Mouse (Mus musculus): ENCODE data around the gene Khdc4. TPM values are rescaled to one million over a fixed set of nuclear protein-coding genes. Genes with fewer than 3 reads are reported as not detected.
A peak's percentile ranks its signal among the peaks of the same experiment; 100 is the strongest.

Gene Khdc4
- total RNA-seq (2022) = 10 to 100 TPM; 46.2 to 57.4 (median 51.3) TPM

DNA sequence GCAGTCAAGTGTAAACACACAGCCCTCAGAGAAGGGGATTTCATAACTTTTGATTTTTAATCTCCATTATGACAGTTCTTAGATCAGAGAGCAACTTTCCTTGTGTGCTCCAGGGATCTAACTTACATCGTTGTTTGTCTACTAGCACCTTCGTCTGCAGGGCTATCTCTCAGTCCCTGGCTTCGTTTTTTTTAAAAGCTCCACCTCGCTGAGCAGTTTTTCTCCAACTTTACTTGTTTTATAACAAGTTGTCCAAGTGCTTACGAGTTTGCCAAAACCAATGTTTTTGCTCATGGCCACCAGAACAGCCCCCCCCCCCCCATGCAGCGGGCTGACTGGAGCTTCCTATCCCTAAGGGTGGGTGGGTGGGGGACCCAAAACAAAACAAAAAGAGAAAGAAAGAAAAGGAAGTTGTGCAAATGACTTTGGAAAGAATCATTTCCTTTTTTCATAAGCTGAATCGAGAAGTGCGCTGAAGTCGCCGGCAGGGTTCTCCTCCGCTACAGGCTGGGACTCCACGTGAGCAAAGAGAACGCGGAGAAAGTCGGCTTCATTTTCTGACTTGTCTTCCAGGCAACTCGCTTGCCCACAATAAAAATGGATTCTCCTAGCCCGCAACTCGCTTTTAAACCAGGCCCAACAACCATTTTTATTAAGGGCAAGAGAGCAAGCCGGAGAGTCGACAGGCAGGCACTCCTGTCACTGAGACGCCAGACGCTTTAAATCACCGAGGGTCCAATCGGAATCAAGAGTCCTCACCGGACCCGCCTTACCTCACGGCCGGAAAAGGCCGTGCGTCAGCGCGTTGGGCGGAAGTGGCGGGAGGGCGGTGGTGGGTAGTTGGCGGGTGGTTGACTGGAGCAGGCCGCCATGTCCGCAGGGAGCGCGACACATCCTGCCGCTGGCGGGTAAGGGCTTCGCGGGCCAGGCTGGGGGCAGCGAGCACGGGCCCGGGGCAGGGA, at the start of gene Khdc4:
TSS of gene Khdc4 (plus strand) at position 824 of the 962 bp plus-strand sequence.
- DNase-seq (ENCODE audit: low spot score in 2 of 2) = peak; percentile 88 to 97

- DNase-seq (ENCODE audit: low spot score in 2 of 2) = no peak
Measured at GRCm38 (mm10) chr3:88636555-88636986, 49.0 kb upstream of the Khdc4 start.

- DNase-seq (ENCODE audit: low spot score in 2 of 2) = no peak
Measured at GRCm38 (mm10) chr3:88637134-88637533, 48.5 kb upstream of the Khdc4 start.

DNA sequence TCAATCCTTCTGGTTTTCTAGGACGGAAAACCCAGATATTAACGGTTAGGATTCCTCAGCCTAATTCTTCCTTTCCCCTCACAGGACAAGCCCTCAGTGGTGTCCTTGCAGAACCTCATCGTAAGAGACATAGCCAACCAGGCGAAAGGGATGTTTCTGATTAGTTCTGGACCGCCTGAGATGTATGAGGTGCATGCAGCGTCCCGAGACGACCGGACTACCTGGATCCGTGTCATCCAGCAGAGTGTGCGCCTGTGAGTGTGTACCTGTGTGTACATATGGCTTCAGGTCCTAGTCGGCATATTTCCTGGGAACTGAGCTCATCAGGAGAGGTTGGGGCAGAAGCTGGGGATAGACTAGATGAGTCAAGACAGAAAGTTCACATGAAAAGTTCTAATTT, 46.4 kb upstream of the Khdc4 start:
- DNase-seq (ENCODE audit: low spot score in 2 of 2) = no peak

DNA sequence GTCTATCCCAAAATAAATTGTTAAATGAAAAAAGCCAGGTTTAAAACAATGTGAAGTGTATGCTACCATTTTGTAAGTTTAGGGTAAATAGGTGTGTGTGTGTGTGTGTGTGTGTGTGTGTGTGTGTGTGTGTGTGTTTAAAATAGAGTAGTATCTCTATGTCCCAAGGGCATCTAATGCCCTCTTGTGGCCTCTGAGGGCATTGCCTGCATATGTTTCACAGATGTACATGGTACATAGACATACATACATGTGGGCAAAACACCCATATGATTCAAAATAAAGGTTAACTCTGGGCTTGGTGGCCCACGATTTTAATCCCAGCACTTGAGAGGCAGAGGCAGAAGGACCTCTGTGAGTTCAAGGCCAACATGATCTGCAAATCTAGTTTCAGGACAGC, 44.9 kb upstream of the Khdc4 start:
- no peak for DNase-seq (ENCODE audit: low spot score in 2 of 2)

GRCm38 (mm10) chr3:88643078-88643477, 42.5 kb upstream of the Khdc4 start:
- DNase-seq (ENCODE audit: low spot score in 2 of 2) = no peak

GRCm38 (mm10) chr3:88645937-88646336, 39.7 kb upstream of the Khdc4 start:
- DNase-seq (ENCODE audit: low spot score in 2 of 2) = no peak

DNA sequence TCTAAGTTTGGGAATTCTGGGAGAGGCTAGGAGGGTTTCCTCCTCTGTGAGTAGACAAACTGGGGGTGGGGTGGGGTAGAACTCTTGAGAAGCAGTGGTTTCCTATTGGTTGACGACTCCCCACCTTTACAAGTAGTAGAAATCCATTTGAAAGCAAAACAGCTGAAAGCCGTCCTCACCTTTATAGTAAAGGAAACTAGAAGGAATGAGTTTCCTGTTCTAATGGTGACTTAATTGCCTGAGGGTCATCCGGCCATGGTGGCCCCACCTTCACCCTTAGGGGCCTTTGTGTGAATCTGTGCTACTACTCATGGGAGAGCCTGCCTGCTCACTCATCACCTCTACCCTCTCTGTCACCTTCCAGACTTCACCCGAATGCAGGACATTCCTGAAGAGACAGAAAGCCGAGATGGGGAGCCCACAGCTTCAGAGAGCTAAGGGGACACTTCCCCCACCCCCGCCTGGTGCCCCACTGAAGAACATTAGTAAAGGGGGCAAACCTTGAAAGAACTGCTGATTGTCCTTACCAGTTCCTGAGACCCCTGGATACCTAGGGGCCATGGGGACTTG, 39.1 kb upstream of the Khdc4 start:
- DNase-seq (ENCODE audit: low spot score in 2 of 2) = no peak

GRCm38 (mm10) chr3:88647076-88647475, 38.5 kb upstream of the Khdc4 start:
- DNase-seq (ENCODE audit: low spot score in 2 of 2) = no peak

GRCm38 (mm10) chr3:88647779-88648413, 37.7 kb upstream of the Khdc4 start:
- DNase-seq (ENCODE audit: low spot score in 2 of 2) = no peak

DNA sequence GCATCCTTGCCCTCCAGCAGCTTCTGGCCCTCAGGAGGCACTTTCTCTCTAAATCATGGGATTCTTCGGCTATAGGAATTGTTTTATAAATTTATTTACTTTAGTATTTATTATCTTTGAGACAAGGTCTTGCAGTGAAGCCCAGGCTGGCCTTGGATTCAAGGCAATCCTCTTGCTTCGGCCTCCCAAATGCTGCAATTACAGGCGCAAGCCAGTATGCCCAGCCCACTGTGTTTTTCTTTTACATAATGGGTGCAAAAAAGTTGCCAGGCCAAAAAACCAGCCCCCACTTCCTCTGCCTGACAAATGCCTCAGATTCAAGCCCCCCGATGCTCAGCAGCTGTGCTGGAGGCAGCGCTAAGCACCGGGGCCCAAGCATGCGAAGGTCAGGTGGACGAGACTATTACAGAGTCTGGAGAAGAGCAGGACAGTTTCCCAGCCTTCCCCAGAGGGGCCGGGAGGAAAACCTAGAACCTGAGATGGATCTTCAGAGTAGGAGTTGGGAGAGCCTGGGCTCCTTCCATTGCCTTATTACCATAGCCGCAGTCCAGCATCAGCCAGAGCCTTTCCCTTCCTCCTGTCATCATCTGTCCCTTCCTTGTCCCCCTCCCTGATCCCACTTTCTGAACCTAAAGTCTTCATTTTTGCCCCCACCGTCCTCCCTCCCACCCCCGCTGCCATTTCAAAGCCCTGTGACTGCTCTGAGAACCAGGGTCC, 37.0 kb upstream of the Khdc4 start:
- no peak for DNase-seq (ENCODE audit: low spot score in 2 of 2)

DNA sequence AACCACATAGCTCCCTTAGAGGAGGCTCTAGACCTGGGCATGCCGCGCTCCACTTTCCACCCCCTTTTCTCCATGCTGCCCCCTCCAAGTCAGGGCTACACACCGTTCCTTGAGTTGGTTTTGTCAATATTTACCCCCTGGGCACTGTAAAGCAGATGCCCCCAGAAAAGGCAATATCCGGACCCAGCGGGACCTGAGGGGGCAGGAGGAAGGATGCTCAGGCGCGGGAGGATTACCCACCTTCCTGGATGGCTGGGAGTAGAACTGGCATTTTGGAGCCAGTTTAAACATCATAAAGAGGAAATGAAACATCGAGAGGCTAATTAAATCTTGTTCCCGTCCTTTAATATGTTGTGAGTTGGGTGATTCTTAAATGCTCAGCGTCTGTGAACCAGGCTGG, 36.4 kb upstream of the Khdc4 start:
- no peak for DNase-seq (ENCODE audit: low spot score in 2 of 2)

DNA sequence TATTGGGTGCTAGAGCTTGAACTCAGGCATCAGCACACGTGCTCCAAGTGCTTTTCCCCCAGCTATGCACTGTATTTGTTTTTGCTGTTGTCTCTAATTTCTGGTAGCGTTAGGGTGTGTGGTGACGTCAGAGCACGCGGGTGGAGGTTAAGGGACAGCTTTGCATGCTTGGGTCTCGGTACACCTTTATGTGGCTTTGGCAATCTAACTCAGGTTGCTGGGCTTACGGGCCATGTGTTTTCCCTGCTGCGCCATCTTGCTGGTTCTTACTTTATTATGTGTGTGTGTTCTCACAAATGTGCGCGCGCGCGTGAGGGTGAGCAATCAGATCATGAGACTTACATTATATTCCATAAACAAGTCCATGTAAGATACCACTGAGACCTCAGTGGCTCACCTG, 35.6 kb upstream of the Khdc4 start:
- DNase-seq (ENCODE audit: low spot score in 2 of 2) = no peak

- no peak for DNase-seq (ENCODE audit: low spot score in 2 of 2)
Measured at GRCm38 (mm10) chr3:88650713-88651504, 34.7 kb upstream of the Khdc4 start.

GRCm38 (mm10) chr3:88651669-88652618, 33.7 kb upstream of the Khdc4 start:
- no peak for DNase-seq (ENCODE audit: low spot score in 2 of 2)

- DNase-seq (ENCODE audit: low spot score in 2 of 2) = no peak
Measured at GRCm38 (mm10) chr3:88652846-88653515, 32.6 kb upstream of the Khdc4 start, which contains the start of gene Rxfp4. Rxfp4 (minus strand) TSS chr3:88653142.

DNA sequence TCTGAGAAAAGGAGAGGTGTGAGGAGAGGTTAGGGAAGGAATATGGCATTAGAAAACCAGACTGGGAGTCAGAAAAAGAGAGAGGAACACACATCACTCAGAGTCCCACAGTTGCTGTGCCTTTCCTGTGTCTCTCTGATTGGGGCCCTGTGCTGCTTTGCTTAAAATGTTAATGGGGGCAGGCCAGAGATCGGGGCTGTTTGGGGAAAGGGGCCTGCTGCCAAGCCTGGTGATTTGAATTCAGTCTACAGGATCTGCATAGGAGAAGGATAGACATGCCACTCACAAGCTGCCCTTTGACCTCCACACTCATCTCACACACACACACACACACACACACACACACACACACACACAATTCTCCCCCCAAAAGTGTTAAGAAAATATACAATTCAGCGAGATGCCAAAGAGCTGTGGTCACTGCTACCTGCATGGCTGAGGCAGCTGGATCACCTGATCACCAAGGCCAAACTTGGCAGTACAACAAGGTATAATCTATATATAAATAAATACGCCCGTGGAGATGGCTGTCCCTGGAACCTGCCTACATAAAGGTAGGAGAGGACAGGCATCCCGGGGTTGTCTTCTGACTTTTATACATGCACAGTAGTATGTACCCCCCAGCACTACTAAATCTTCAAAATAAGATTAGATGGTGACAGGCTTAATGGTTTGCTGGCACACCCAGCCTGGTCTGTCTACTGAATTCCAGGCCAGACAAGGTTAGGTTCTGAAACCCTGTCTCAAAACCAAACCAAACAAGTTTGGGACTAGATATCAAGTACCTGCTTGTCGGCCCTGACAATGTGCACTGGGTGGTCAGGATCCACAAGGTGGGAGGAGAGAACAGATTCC, 31.9 kb upstream of the Khdc4 start:
- DNase-seq (ENCODE audit: low spot score in 2 of 2) = no peak

GRCm38 (mm10) chr3:88654621-88655020, 31.0 kb upstream of the Khdc4 start:
- no peak for DNase-seq (ENCODE audit: low spot score in 2 of 2)
